Mouse (Mus musculus) limb, embryonic 10.5 days (tissue): ENCODE results near the gene Stat6. TPM values are rescaled to one million over a fixed set of nuclear protein-coding genes. Genes with fewer than 3 reads are reported as not detected.

Experiments used
- DNase-seq: peaks from one replicate; pipeline ENCODE4 v3.0.0-alpha.2; 2017; ENCODE audit warnings: low spot score
- H3K27ac ChIP-seq: fragments of 300-500 bp; sonication (generic); 2 replicates; pipeline ENCODE4 v1.5.1; 2016; ENCODE audit warnings: mild to moderate bottlenecking
- H3K27me3 ChIP-seq: fragments of 300-500 bp; sonication (generic); 2 replicates; pipeline ENCODE4 v1.6.1; 2016; ENCODE audit warnings: low read depth, mild to moderate bottlenecking; ENCODE audit not compliant: poor library complexity, severe bottlenecking
- H3K36me3 ChIP-seq: fragments of 300-500 bp; sonication (generic); 2 replicates; pipeline ENCODE4 v1.6.1; 2016; ENCODE audit warnings: mild to moderate bottlenecking, moderate library complexity
- H3K4me1 ChIP-seq: fragments of 300-500 bp; sonication (generic); 2 replicates; pipeline ENCODE4 v1.6.1; 2016
- H3K4me3 ChIP-seq: fragments of 300-500 bp; sonication (generic); 2 replicates; pipeline ENCODE4 v1.5.1; 2016; ENCODE audit warnings: mild to moderate bottlenecking, moderate library complexity
- H3K9me3 ChIP-seq: fragments of 300-500 bp; sonication (generic); replicated peaks from 2 replicates; pipeline ENCODE4 v1.6.1; 2016; ENCODE audit warnings: mild to moderate bottlenecking
- WGBS: fragments of 180-500 bp; shearing (Covaris S2); methylation state at CpG from one replicate; pipeline ENCODE4 v1.1.7; 2016; 5-methylcytosine and 5-hydroxymethylcytosine counted together
- polyA plus RNA-seq: library from polyadenylated mRNA; unstranded; fragments of >200 nt; fragmentation: Nextera tagmentation; extraction: Ambion mirVana; gene quantifications from 2 replicates; pipeline ENCODE4 v1.2.1, GENCODE M21; 2016

Stat6 gene
- polyA plus RNA-seq, result 8.4 and 9.7 TPM in 2 replicates

GRCm38 (mm10) chr10:127642772-127643552, at the start of gene Stat6:
Gene Stat6 (plus strand): TSS chr10:127642986.
- peak; percentile 75 for DNase-seq
- peaks cover 29% of the 10 kb centered on the region for H3K4me1 ChIP-seq
- H3K27ac ChIP-seq, result peak within 1 kb of the TSS; percentile 85
- peak within 1 kb of the TSS; percentile 55 for H3K4me3 ChIP-seq
- WGBS, result 5% methylated on average over 37 of the region's 37 CpGs
- no peaks in the 10 kb centered on the region for H3K36me3 ChIP-seq
- H3K27me3 ChIP-seq, result no peaks in the 10 kb centered on the region
- H3K9me3 ChIP-seq, result no peaks in the 10 kb centered on the region

GRCm38 (mm10) chr10:127594405-127594804, 48.4 kb upstream of the Stat6 start:
- Histone ChIP-seq H3K4me3 (no peak overlapping the region), H3K36me3 (peaks cover 94% of the 10 kb centered on the region), H3K27me3 (no peaks in the 10 kb centered on the region), H3K27ac (no peak overlapping the region), H3K4me1 (peaks cover 48% of the 10 kb centered on the region), H3K9me3 (no peaks in the 10 kb centered on the region)
- DNase-seq, result no peak
- WGBS, result 94% methylated on average over 8 of the region's 8 CpGs

GRCm38 (mm10) chr10:127594930-127595715, 47.7 kb upstream of the Stat6 start:
- 92% methylated on average over 30 of the region's 30 CpGs for WGBS
- Histone ChIP-seq H3K4me3 (no peak overlapping the region), H3K4me1 (peaks cover 56% of the 10 kb centered on the region), H3K27me3 (no peaks in the 10 kb centered on the region), H3K36me3 (peaks cover 94% of the 10 kb centered on the region), H3K27ac (no peak overlapping the region), H3K9me3 (no peaks in the 10 kb centered on the region)
- DNase-seq, result no peak

- Histone ChIP-seq H3K36me3 (peaks cover 94% of the 10 kb centered on the region), H3K9me3 (no peaks in the 10 kb centered on the region), H3K27me3 (no peaks in the 10 kb centered on the region), H3K4me3 (no peak overlapping the region), H3K4me1 (peaks cover 59% of the 10 kb centered on the region), H3K27ac (0 out of 2 replicates have a peak overlapping the region, but pooled peaks have one; percentile 9)
- 54% methylated on average over 7 of the region's 7 CpGs for WGBS
- DNase-seq, result no peak
These were observed 46.4 kb upstream of the Stat6 start for GRCm38 (mm10) chr10:127596321-127596941.

GRCm38 (mm10) chr10:127597311-127597901, 45.4 kb upstream of the Stat6 start:
- Histone ChIP-seq H3K4me1 (peaks cover 50% of the 10 kb centered on the region), H3K36me3 (peaks cover 94% of the 10 kb centered on the region), H3K9me3 (no peaks in the 10 kb centered on the region), H3K4me3 (no peak overlapping the region), H3K27ac (peak overlapping the region; percentile 68), H3K27me3 (no peaks in the 10 kb centered on the region)
- no peak for DNase-seq
- 82% methylated on average over 5 of the region's 5 CpGs for WGBS

GRCm38 (mm10) chr10:127598607-127599006, 44.2 kb upstream of the Stat6 start:
- Histone ChIP-seq H3K36me3 (peaks cover 94% of the 10 kb centered on the region), H3K4me3 (no peak overlapping the region), H3K9me3 (no peaks in the 10 kb centered on the region), H3K27ac (peak overlapping the region; percentile 68), H3K27me3 (no peaks in the 10 kb centered on the region), H3K4me1 (peaks cover 58% of the 10 kb centered on the region)
- DNase-seq, result no peak
- WGBS, result 51% methylated on average over 8 of the region's 8 CpGs

- H3K4me1 ChIP-seq, result peaks cover 64% of the 10 kb centered on the region
- no peak overlapping the region for H3K4me3 ChIP-seq
- H3K9me3 ChIP-seq, result no peaks in the 10 kb centered on the region
- 91% methylated on average over 11 of the region's 11 CpGs for WGBS
- H3K27ac ChIP-seq, result no peak overlapping the region
- H3K36me3 ChIP-seq, result peaks cover 94% of the 10 kb centered on the region
- H3K27me3 ChIP-seq, result no peaks in the 10 kb centered on the region
- no peak for DNase-seq
These were observed 43.5 kb upstream of the Stat6 start for GRCm38 (mm10) chr10:127599252-127599651.

DNA sequence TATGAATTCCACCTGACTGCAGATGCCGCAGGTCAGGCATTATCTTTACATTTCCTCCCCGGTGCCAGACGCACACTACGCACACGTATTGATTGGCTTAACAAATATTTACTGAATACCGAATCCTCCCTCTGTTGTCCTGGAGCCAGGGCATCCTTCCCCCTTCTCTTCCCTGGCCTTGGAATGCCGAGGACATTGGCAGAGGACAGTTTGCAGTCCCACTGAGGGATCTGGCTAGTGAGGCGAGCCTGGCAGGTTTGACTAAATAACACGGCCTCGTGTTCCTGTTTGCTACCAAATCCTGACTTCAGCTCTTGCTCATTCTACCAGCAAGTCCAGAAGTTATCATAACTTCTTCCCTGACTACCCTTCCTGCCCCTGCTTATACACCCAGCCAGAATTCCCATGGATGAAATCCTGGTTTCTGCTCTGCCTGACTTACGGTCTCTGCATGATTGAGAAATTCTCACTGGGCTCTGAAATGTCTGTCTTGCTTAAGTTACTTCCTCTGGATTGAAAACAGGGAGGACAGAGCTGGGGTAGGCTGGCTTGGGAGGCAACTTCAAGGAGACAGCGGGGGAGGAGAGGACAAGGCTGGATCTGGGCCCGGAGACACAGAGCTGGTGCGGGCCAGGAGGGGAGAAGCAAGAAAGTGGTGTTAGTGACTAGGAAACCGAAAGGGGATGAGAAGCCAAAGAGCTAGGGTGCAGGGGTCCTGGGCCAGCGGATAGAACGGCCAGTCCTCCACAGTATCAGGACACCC, 42.8 kb upstream of the Stat6 start:
- Histone ChIP-seq H3K27me3 (no peaks in the 10 kb centered on the region), H3K27ac (0 out of 2 replicates have a peak overlapping the region, but pooled peaks have one; percentile 30), H3K9me3 (no peaks in the 10 kb centered on the region), H3K36me3 (peaks cover 94% of the 10 kb centered on the region), H3K4me1 (peaks cover 71% of the 10 kb centered on the region), H3K4me3 (no peak overlapping the region)
- no peak for DNase-seq
- WGBS, result 81% methylated on average over 17 of the region's 17 CpGs

DNA sequence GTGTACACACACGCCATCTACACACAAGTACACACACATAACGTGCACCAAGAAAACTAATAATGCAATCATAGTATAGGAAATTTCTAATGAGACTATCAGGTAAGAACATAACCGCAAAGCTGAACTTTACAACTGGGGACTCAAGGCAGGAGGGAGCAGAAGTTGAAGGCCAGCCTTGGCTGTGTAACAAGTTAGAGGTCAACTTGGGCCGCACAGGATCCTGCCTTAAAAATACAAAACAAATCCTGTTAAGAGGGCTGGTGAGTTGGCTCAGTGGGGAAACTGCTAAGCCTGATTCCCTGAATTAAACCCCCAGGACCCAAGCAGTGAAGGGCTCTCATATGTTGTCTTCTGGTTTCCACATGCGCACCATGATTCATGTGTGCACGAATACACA, 40.6 kb upstream of the Stat6 start:
- H3K27ac ChIP-seq, result no peak overlapping the region
- no peak overlapping the region for H3K4me3 ChIP-seq
- H3K36me3 ChIP-seq, result peaks cover 92% of the 10 kb centered on the region
- no peaks in the 10 kb centered on the region for H3K27me3 ChIP-seq
- peaks cover 67% of the 10 kb centered on the region for H3K4me1 ChIP-seq
- no peaks in the 10 kb centered on the region for H3K9me3 ChIP-seq
- 95% methylated on average over 6 of the region's 6 CpGs for WGBS
- no peak for DNase-seq

- 51% methylated on average over 13 of the region's 13 CpGs for WGBS
- DNase-seq, result no peak
- Histone ChIP-seq H3K36me3 (peaks cover 96% of the 10 kb centered on the region), H3K4me1 (peaks cover 56% of the 10 kb centered on the region), H3K27ac (peak overlapping the region; percentile 38; the same call in 1 of the 2 replicates), H3K4me3 (no peak overlapping the region), H3K9me3 (no peaks in the 10 kb centered on the region), H3K27me3 (no peaks in the 10 kb centered on the region)
These were observed 39.1 kb upstream of the Stat6 start for GRCm38 (mm10) chr10:127603437-127604371.
